Mouse (Mus musculus) ovary, postnatal 36 days (tissue): Measurements from ENCODE around the gene Fbxo44.
A peak's percentile ranks its signal among the peaks of the same experiment; 100 is the strongest.
"Not testable (repeated sequence)": the region's sequence is repeated elsewhere in the genome, so short reads cannot be mapped to it uniquely, and the experiment has no call there.

Source experiments
- DNase-seq: peaks from one replicate; pipeline ENCODE4 v3.0.0; 2022; ENCODE audit warnings: low spot score, mixed read lengths

Gene Fbxo44

GRCm38 (mm10) chr4:148160436-148161390, at the start of gene Fbxo44, which contains the start of gene Fbxo2:
Fbxo44 (minus strand) TSS chr4:148160482.
Fbxo2 (plus strand) TSS chr4:148160621.
- peak; percentile 45 for DNase-seq

- no peak for DNase-seq
Measured at GRCm38 (mm10) chr4:148204873-148205232, 44.6 kb upstream of the Fbxo44 start.

- DNase-seq, result no peak
Measured at GRCm38 (mm10) chr4:148204061-148204872, 44.0 kb upstream of the Fbxo44 start.

GRCm38 (mm10) chr4:148203557-148203956, 43.3 kb upstream of the Fbxo44 start:
- DNase-seq, result no peak

DNA sequence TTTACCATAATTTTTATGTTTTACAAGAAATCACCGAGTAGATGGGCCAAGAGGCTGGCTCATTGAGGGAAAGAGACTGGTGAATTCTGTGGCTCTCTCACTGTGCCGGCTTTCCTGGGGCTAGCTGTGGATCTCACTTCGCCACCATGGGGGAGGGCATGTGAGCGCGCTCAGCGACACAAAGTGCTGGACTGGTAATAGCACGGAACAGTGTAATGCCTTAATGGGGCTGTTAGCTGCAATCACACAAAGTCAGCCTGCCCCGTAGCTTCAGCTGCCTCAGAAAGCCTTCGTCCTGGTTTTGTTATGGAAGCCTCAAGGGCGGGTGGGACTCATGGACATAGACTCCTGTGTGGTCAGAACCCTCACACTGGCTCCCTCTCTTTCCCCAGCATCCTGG, 38.4 kb upstream of the Fbxo44 start:
- no peak for DNase-seq

DNA sequence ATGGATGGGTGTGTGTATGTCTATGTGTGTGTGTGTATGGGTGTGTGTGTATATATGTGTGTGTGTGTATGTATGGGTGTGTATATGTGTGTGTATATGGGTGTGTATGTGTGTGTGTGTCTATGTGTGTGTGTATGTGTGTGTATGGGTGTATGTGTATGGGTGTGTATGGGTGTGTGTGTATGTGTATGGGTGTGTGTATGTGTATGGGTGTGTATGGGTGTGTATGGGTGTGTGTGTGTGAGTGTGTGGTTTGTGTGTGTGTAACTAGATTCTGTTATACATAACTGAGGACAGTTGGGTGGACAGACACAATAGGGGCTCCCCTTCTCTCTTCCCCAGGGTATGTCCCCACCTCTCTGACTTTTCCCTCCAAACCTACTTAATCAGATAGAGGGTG, 34.1 kb upstream of the Fbxo44 start:
- no peak for DNase-seq

GRCm38 (mm10) chr4:148192707-148193245, 32.5 kb upstream of the Fbxo44 start:
- DNase-seq, result no peak

- not testable (repeated sequence) for DNase-seq
Measured at GRCm38 (mm10) chr4:148188767-148189166, 28.5 kb upstream of the Fbxo44 start.

DNA sequence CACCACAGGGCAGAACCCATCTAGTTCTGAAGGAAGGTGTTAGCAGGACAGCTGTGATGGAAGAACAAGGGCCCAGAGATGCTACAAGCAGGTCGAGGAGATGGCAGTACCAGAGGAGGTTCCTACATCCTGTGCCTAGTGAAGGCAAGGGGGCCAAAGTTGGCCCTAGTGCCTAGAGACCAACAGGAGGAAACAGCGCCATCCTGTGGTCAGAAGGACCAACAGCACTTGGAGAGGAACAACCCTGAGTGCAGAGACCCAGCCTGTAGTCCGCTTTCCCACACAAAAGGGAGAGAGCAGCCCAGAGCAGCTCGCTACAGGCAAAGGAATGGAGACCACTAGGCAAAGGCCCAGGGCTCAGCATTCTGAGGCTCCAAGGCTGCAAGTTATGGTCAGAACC, 25.5 kb upstream of the Fbxo44 start:
- no peak for DNase-seq

- no peak for DNase-seq
Measured at GRCm38 (mm10) chr4:148184564-148184963, 24.3 kb upstream of the Fbxo44 start.

DNA sequence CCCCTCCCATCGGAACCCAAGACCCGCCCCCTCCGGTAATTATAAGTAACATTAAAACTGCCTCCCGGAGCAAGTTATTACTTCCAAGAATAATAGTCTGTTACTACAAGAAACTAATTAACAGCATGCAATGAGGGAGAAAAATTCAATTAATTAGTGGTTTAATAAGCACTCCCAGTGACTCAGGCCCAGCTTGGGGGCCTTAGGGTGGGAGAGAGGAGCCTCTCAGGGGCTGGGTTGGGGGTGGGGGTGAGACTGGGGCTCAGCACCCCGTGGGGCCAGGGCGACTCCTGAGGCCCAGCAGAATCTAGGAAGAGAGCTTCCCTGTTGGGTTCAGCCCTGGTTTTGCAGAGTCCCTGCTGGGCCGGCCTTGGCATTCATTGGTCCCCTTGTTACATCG, 22.1 kb upstream of the Fbxo44 start:
- DNase-seq, result no peak

DNA sequence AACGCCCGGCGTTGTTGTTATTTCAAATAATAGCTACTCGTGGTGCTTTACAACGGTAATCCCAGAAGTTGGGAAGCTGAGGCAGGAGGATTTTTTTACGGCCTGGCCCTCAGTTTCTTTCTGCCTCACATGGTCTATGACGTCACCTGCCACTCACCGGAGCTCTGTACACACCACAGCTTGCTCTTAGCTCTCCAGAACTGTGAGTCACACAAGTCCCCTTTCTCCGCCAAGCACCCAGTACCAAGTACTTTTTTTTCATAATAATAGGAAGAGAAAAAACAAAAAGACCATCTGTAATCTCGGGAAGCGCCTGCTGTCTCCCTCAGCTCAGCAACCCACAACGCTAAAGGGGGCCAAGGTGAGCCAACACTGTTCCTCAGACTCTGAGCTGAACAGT, 21.2 kb upstream of the Fbxo44 start:
- no peak for DNase-seq

GRCm38 (mm10) chr4:148177716-148178115, 17.4 kb upstream of the Fbxo44 start:
- DNase-seq, result no peak

DNA sequence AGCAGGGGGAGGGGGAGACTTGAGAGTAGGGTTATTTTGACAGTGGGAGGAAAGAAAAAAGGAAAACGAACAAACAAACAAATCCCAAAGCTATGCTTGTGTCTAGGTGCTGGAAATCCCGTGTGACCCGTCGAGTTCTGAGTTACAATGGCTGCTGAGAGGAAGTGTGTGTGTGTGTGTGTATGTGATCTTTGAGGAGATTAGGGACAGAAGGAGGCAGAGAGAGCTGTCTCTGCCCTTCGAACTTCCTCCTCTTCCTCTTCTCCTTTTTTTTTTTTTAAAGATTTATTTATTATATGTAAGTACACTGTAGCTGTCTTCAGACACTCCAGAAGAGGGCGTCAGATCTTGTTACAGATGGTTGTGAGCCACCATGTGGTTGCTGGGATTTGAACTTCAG, 16.3 kb upstream of the Fbxo44 start:
- DNase-seq, result not testable (repeated sequence)

GRCm38 (mm10) chr4:148174495-148174862, 14.2 kb upstream of the Fbxo44 start:
- no peak for DNase-seq

- no peak for DNase-seq
Measured at GRCm38 (mm10) chr4:148173811-148174494, 13.7 kb upstream of the Fbxo44 start.

GRCm38 (mm10) chr4:148171261-148171660, 11.0 kb upstream of the Fbxo44 start:
- no peak for DNase-seq

- DNase-seq, result no peak
Measured at GRCm38 (mm10) chr4:148170842-148171241, 10.6 kb upstream of the Fbxo44 start.

- DNase-seq, result no peak
Measured at GRCm38 (mm10) chr4:148169586-148169985, 9.3 kb upstream of the Fbxo44 start.

DNA sequence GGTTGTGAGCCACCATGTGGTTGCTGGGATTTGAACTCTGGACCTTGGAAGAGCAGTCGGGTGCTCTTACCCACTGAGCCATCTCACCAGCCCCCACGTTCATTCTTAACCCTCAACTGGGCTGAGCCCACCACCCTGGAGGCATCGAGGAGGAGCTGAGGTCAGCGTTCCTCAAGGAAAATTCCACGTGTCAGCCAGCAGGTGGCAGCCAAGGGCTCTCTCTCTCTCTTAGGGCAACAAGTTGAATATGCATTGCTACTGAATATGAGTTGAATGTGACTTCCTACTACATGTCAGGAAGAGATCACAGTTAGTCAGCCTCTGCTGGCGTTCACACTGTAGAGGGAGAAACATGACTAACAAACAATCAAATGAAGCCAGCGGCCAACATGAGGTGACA, 8.0 kb upstream of the Fbxo44 start:
- peak; percentile 54 for DNase-seq

DNA sequence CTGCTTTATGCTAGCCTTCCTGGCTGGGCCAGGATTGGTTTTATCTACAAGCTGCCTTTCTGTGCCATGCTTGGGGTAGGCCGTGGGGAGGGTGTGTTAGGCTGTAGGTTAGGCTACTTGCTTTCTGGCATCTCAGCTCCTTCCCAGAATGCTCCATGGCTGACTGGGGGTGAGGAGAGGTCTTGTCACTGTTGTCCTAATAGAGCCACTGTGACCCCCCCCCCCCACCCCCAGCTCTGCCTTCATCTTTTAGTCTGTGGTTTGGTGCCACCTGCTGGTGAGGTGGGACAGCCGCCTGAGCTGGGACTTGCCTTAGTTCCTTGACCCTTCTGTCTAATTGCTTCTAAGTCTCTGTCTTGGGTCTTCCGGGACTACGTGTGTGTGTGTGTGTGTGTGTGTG, 6.7 kb upstream of the Fbxo44 start:
- DNase-seq, result peak; percentile 57

- DNase-seq, result no peak
Measured at GRCm38 (mm10) chr4:148166431-148166830, 6.1 kb upstream of the Fbxo44 start.
